Mouse (Mus musculus) midbrain, embryonic 16.5 days (tissue): ENCODE data around the gene Slc4a7. TPM values are rescaled to one million over a fixed set of nuclear protein-coding genes. Genes with fewer than 3 reads are reported as not detected.

Experiments used
- ATAC-seq: fragments of 200-750 bp; cut with Nextera tagmentation; 2 replicates; pipeline ENCODE4 v1.8.0; 2017; ENCODE audit warnings: moderate TSS enrichment
- H3K27ac ChIP-seq: fragments of 300-500 bp; sonication (generic); 2 replicates; pipeline ENCODE4 v1.5.1; 2014; ENCODE audit warnings: mild to moderate bottlenecking, low read length, mixed read lengths
- H3K27me3 ChIP-seq: fragments of 300-500 bp; sonication (generic); 2 replicates; pipeline ENCODE4 v1.6.1; 2014; ENCODE audit warnings: low read depth, low read length, mixed read lengths; ENCODE audit not compliant: control insufficient read depth, insufficient read depth
- H3K36me3 ChIP-seq: fragments of 300-500 bp; sonication (generic); 2 replicates; pipeline ENCODE4 v1.6.1; 2014; ENCODE audit warnings: mild to moderate bottlenecking, low read length, moderate library complexity, mixed read lengths; ENCODE audit not compliant: control insufficient read depth, insufficient read depth
- H3K4me1 ChIP-seq: fragments of 300-500 bp; sonication (generic); 2 replicates; pipeline ENCODE4 v1.6.1; 2014; ENCODE audit warnings: mild to moderate bottlenecking, low read length, mixed read lengths; ENCODE audit not compliant: control insufficient read depth, insufficient read depth
- H3K4me2 ChIP-seq: fragments of 300-500 bp; sonication (generic); 2 replicates; pipeline ENCODE4 v1.6.1; 2014; ENCODE audit warnings: mild to moderate bottlenecking, low read length, mixed read lengths
- H3K4me3 ChIP-seq: fragments of 300-500 bp; sonication (generic); 2 replicates; pipeline ENCODE4 v1.5.1; 2014; ENCODE audit warnings: low read depth, mild to moderate bottlenecking, low read length, moderate library complexity, mixed read lengths
- H3K9ac ChIP-seq: fragments of 300-500 bp; sonication (generic); 2 replicates; pipeline ENCODE4 v1.6.1; 2014; ENCODE audit warnings: low read depth, low read length, mixed read lengths
- H3K9me3 ChIP-seq: fragments of 300-500 bp; sonication (generic); replicated peaks from 2 replicates; pipeline ENCODE4 v1.6.1; 2014; ENCODE audit warnings: mild to moderate bottlenecking, low read length, mixed read lengths; ENCODE audit not compliant: control insufficient read depth, poor library complexity, severe bottlenecking
- WGBS: fragments of 180-500 bp; shearing (Covaris S2); extraction: QIAGEN DNeasy Blood & Tissue Kit; methylation state at CpG from one replicate; pipeline ENCODE4 v1.1.7; 2014; 5-methylcytosine and 5-hydroxymethylcytosine counted together
- polyA plus RNA-seq: library from polyadenylated mRNA; unstranded; fragments of >200 nt; fragmentation: Nextera tagmentation; extraction: Ambion mirVana; gene quantifications from 2 replicates; pipeline ENCODE4 v1.2.1, GENCODE M21; 2015

Gene Slc4a7
- polyA plus RNA-seq, 1 experiment from 2014 or later: 26.7 TPM

- H3K9ac ChIP-seq: peak overlapping the region; percentile 99
- H3K27me3 ChIP-seq: no peaks in the 10 kb centered on the region
- peak overlapping the region; percentile 62 for H3K4me2 ChIP-seq
- peaks cover 24% of the 10 kb centered on the region for H3K4me1 ChIP-seq
- H3K27ac ChIP-seq: no peak overlapping the region
- WGBS: 72% methylated on average over 2 of the region's 2 CpGs
- H3K9me3 ChIP-seq: no peaks in the 10 kb centered on the region
- ATAC-seq: no peak
- peaks cover 3% of the 10 kb centered on the region; the same call in 1 of the 2 replicates for H3K36me3 ChIP-seq
- H3K4me3 ChIP-seq: peak overlapping the region; percentile 90
These were observed 2.6 kb downstream of the Slc4a7 start for GRCm38 (mm10) chr14:14704651-14705050.

DNA sequence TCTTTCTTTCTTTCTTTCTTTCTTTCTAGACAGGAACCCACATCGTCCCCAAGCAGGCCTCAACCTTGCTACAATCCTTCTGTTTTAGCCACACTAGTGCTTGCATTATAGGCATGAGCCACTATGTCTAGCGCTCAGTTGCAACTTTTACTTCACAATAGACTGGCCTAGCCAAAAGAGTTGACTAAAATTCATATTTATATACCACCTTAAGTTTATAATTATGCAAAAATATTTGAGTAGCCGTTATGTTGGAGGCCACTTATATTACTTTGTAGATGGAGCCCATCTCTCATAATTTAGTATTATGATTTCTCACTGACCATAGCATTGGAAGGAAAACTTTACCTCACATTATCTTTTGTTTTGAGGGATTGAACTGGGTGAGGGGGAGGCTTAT is 3.0 kb downstream of the Slc4a7 start:
- Histone ChIP-seq H3K36me3 (peaks cover 3% of the 10 kb centered on the region; the same call in 1 of the 2 replicates), H3K27me3 (no peaks in the 10 kb centered on the region), H3K9me3 (no peaks in the 10 kb centered on the region), H3K9ac (no peak overlapping the region), H3K4me1 (peaks cover 24% of the 10 kb centered on the region), H3K4me2 (peak overlapping the region; percentile 62; the same call in 1 of the 2 replicates), H3K27ac (no peak overlapping the region), H3K4me3 (no peak overlapping the region)
- ATAC-seq: no peak
- WGBS: 85% methylated on average over 3 of the region's 3 CpGs

DNA sequence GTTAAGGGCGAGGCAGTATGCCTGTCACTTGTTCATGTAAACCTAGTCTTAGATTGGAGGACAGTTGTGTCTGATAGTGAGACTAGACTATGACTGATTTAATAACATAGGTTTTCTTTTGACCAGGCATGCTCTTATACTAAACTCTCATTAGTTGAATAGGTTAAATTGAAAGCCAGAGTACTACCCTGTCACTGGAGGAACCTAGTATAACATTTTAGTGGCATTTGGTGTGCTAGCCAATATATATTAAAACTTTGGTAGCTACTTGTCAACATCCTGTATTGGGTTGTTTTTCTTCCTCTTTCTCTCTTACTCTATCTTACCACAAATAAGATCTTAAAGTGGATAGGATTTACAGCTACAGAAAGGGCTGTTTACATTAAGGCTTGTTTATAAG is 4.3 kb downstream of the Slc4a7 start:
- no peaks in the 10 kb centered on the region for H3K9me3 ChIP-seq
- no peak overlapping the region for H3K9ac ChIP-seq
- H3K36me3 ChIP-seq: peaks cover 10% of the 10 kb centered on the region; the same call in 1 of the 2 replicates
- no peak overlapping the region for H3K27ac ChIP-seq
- H3K27me3 ChIP-seq: no peaks in the 10 kb centered on the region
- 92% methylated on average over 1 of the region's 1 CpGs for WGBS
- ATAC-seq: no peak
- H3K4me1 ChIP-seq: peaks cover 24% of the 10 kb centered on the region
- H3K4me2 ChIP-seq: no peak overlapping the region
- no peak overlapping the region for H3K4me3 ChIP-seq

DNA sequence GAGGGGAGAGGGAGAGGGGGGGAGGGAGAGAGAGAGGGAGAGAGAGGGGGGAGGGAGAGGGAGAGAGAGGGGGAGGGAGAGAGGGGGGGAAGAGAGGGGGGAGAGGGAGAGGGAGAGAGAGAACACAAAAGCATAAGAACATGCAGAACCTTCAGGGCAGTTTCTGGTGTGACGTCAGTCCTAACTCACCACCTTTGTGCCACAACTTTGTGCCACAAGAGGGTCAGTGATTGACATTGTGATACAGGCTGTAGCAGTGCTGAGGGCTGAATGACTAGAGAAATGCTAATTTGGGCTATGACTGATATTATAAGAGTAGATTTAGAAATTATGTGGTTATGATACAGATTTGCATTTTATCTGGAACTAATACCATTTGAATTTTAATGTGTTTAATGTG is 5.0 kb downstream of the Slc4a7 start:
- WGBS: 18% methylated on average over 1 of the region's 1 CpGs
- Histone ChIP-seq H3K27me3 (no peaks in the 10 kb centered on the region), H3K36me3 (peaks cover 10% of the 10 kb centered on the region; the same call in 1 of the 2 replicates), H3K9ac (no peak overlapping the region), H3K4me1 (peaks cover 24% of the 10 kb centered on the region), H3K4me3 (no peak overlapping the region), H3K27ac (no peak overlapping the region), H3K4me2 (no peak overlapping the region), H3K9me3 (no peaks in the 10 kb centered on the region)
- no peak for ATAC-seq

- Histone ChIP-seq H3K9me3 (no peaks in the 10 kb centered on the region), H3K9ac (no peak overlapping the region), H3K36me3 (peaks cover 10% of the 10 kb centered on the region; the same call in 1 of the 2 replicates), H3K27me3 (no peaks in the 10 kb centered on the region), H3K4me1 (peaks cover 24% of the 10 kb centered on the region), H3K27ac (no peak overlapping the region), H3K4me2 (no peak overlapping the region), H3K4me3 (no peak overlapping the region)
- whole genome bisulfite sequencing: 84% methylated on average over 1 of the region's 1 CpGs
- no peak for ATAC-seq
These were observed 6.9 kb downstream of the Slc4a7 start for GRCm38 (mm10) chr14:14709021-14709420.

DNA sequence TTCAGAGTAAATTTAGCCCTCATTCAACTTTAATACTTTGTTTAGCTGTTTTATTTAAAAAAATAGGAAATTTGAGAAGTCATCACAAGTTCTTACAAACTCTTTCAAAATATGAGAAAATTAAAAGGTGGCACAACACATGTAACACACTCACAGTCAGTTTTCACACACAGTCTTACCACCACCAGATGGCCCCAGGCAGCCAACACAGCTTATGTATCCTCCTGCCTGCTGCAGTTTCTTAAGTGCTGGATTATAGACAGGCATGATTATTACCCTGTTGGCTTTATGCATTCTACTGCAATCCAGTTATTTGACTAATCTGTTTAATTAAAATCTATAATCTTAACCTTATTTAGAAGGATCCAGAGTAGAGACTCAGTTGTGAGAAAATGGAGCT is 12.1 kb downstream of the Slc4a7 start:
- no peaks in the 10 kb centered on the region for H3K4me1 ChIP-seq
- H3K4me2 ChIP-seq: no peak overlapping the region
- H3K9ac ChIP-seq: no peak overlapping the region
- no peak overlapping the region for H3K27ac ChIP-seq
- peak; percentile 62; the same call in 1 of the 2 replicates for ATAC-seq
- peaks cover 7% of the 10 kb centered on the region; the same call in 1 of the 2 replicates for H3K36me3 ChIP-seq
- H3K4me3 ChIP-seq: no peak overlapping the region
- H3K27me3 ChIP-seq: no peaks in the 10 kb centered on the region
- H3K9me3 ChIP-seq: no peaks in the 10 kb centered on the region

- no peak overlapping the region for H3K4me3 ChIP-seq
- H3K4me2 ChIP-seq: no peak overlapping the region
- H3K4me1 ChIP-seq: no peaks in the 10 kb centered on the region
- peaks cover 3% of the 10 kb centered on the region; the same call in 1 of the 2 replicates for H3K36me3 ChIP-seq
- H3K27ac ChIP-seq: no peak overlapping the region
- no peaks in the 10 kb centered on the region for H3K27me3 ChIP-seq
- WGBS: 93% methylated on average over 2 of the region's 2 CpGs
- H3K9ac ChIP-seq: no peak overlapping the region
- ATAC-seq: no peak
- no peaks in the 10 kb centered on the region for H3K9me3 ChIP-seq
These were observed 13.7 kb downstream of the Slc4a7 start for GRCm38 (mm10) chr14:14715794-14716193.

DNA sequence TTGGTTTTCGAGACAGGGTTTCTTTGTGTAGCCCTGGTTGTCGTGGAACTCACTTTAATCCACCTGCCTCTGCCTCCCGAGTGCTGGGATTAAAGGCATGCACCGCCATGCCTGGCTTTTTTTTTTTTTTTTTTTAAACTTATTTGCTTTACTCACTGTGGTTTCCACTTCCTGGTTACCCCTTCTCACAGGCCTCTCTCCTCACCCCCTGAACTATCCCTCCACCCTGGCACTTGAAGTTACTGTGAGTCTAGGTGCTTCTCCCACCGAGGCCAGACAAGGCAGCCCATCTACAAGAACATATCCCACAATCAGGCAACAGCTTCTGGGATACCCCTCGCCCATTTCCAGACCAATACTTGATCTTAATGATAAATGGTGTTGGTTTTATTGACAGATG is 14.8 kb downstream of the Slc4a7 start:
- no peak overlapping the region for H3K27ac ChIP-seq
- H3K4me3 ChIP-seq: no peak overlapping the region
- H3K27me3 ChIP-seq: no peaks in the 10 kb centered on the region
- no peaks in the 10 kb centered on the region for H3K36me3 ChIP-seq
- no peaks in the 10 kb centered on the region for H3K4me1 ChIP-seq
- no peak overlapping the region for H3K9ac ChIP-seq
- H3K4me2 ChIP-seq: no peak overlapping the region
- WGBS: 71% methylated on average over 6 of the region's 6 CpGs
- no peak for ATAC-seq
- no peaks in the 10 kb centered on the region for H3K9me3 ChIP-seq

GRCm38 (mm10) chr14:14718556-14718955 is 16.5 kb downstream of the Slc4a7 start:
- H3K9ac ChIP-seq: no peak overlapping the region
- H3K9me3 ChIP-seq: no peaks in the 10 kb centered on the region
- no peaks in the 10 kb centered on the region for H3K27me3 ChIP-seq
- WGBS: 97% methylated on average over 4 of the region's 4 CpGs
- no peak overlapping the region for H3K27ac ChIP-seq
- H3K36me3 ChIP-seq: no peaks in the 10 kb centered on the region
- H3K4me3 ChIP-seq: no peak overlapping the region
- no peak for ATAC-seq
- H3K4me2 ChIP-seq: no peak overlapping the region
- H3K4me1 ChIP-seq: no peaks in the 10 kb centered on the region
